Mouse (Mus musculus) embryonic facial prominence, embryonic 15.5 days (tissue): ENCODE data around the gene Nkiras1. TPM values are rescaled to one million over a fixed set of nuclear protein-coding genes. Genes with fewer than 3 reads are reported as not detected.

ENCODE experiments used
- ATAC-seq: fragments of 200-750 bp; cut with Nextera tagmentation; 2 replicates; pipeline ENCODE4 v1.8.0; 2017; ENCODE audit warnings: low read depth, moderate TSS enrichment; ENCODE audit not compliant: insufficient number of reproducible peaks, low FRiP score, low TSS enrichment
- H3K27ac ChIP-seq: fragments of 300-500 bp; sonication (generic); replicated peaks from 2 replicates; pipeline ENCODE4 v1.5.1; 2015; ENCODE audit warnings: mild to moderate bottlenecking, inconsistent platforms
- H3K27me3 ChIP-seq: fragments of 300-500 bp; sonication (generic); 2 replicates; pipeline ENCODE4 v1.6.1; 2015; ENCODE audit warnings: inconsistent platforms
- H3K36me3 ChIP-seq: fragments of 300-500 bp; sonication (generic); 2 replicates; pipeline ENCODE4 v1.6.1; 2015; ENCODE audit warnings: mild to moderate bottlenecking, inconsistent platforms
- H3K4me1 ChIP-seq: fragments of 300-500 bp; sonication (generic); 2 replicates; pipeline ENCODE4 v1.6.1; 2015; ENCODE audit warnings: inconsistent platforms
- H3K4me2 ChIP-seq: fragments of 300-500 bp; sonication (generic); replicated peaks from 2 replicates; pipeline ENCODE4 v1.6.1; 2015; ENCODE audit warnings: mild to moderate bottlenecking, inconsistent platforms
- H3K4me3 ChIP-seq: fragments of 300-500 bp; sonication (generic); replicated peaks from 2 replicates; pipeline ENCODE4 v1.5.1; 2015; ENCODE audit warnings: mild to moderate bottlenecking, inconsistent platforms
- H3K9ac ChIP-seq: fragments of 300-500 bp; sonication (generic); 2 replicates; pipeline ENCODE4 v1.6.1; 2015; ENCODE audit warnings: inconsistent platforms
- H3K9me3 ChIP-seq: fragments of 300-500 bp; sonication (generic); replicated peaks from 2 replicates; pipeline ENCODE4 v1.6.1; 2016; ENCODE audit warnings: inconsistent platforms
- WGBS: fragments of 180-500 bp; shearing (Covaris S2); methylation state at CpG from one replicate; pipeline ENCODE4 v1.1.7; 2015; 5-methylcytosine and 5-hydroxymethylcytosine counted together
- polyA plus RNA-seq: library from polyadenylated mRNA; unstranded; fragments of >200 nt; fragmentation: Nextera tagmentation; extraction: Ambion mirVana; gene quantifications from 2 replicates; pipeline ENCODE4 v1.2.1, GENCODE M21; 2015

Gene Nkiras1
- polyA plus RNA-seq, 1 experiment from 2014 or later: 21.3 TPM

- Histone ChIP-seq H3K4me2 (no peak overlapping the region), H3K9me3 (no peaks in the 10 kb centered on the region), H3K27me3 (no peaks in the 10 kb centered on the region), H3K36me3 (no peaks in the 10 kb centered on the region), H3K9ac (no peak overlapping the region), H3K27ac (no peak overlapping the region), H3K4me1 (no peaks in the 10 kb centered on the region), H3K4me3 (no peak overlapping the region)
- no peak for ATAC-seq
- whole genome bisulfite sequencing: 84% methylated on average over 5 of the region's 5 CpGs
Measured at GRCm38 (mm10) chr14:18304165-18304564, 33.2 kb downstream of the Nkiras1 start.

DNA sequence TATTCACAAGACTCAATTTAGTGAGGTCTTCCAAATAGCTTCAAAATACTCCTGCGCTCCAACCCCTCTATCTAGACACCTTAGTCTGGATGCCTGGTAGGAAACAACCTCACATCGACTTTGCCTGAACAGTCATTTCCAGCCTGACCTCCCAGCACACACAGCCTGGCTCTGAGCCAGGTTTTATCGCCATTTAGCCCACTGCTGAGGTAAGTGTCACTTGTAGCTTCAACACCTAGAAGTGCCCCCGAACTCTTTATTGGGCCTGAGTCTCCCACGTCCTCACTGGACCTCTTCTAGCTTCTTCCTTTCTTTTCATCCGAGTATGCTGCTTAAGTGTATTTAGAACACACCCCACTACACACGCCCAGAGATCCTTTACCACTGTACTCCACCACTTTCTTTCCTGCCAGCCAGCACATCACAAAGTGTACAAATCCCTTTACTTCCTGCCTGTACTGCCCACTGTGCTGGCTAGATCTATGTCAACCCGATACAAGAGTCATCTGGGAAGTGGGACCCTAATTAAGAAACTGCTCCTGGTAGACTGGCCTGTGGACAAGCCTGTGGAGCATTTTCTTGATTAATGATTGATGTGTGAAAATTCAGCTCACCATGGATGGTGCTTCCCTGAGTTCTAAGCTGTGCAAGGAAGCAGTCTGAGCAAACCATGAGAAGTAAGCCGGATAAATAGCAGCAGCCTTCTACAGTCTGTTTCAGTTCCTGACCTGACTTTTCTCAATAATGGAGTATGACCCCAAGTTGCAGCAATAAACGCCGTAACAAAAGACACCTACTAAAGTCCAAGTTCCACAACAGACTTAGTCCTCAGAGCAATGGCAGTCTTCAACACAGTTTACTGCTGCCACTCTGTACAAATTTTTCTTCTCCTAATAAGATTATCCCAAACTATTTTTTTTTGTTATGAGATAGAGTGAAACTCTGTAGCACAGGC is 46.8 kb downstream of the Nkiras1 start:
- Histone ChIP-seq H3K9ac (no peak overlapping the region), H3K27ac (no peak overlapping the region), H3K4me1 (no peaks in the 10 kb centered on the region), H3K27me3 (no peaks in the 10 kb centered on the region), H3K4me2 (no peak overlapping the region), H3K36me3 (no peaks in the 10 kb centered on the region), H3K4me3 (no peak overlapping the region), H3K9me3 (no peaks in the 10 kb centered on the region)
- 76% methylated on average over 11 of the region's 11 CpGs for WGBS
- ATAC-seq: no peak

DNA sequence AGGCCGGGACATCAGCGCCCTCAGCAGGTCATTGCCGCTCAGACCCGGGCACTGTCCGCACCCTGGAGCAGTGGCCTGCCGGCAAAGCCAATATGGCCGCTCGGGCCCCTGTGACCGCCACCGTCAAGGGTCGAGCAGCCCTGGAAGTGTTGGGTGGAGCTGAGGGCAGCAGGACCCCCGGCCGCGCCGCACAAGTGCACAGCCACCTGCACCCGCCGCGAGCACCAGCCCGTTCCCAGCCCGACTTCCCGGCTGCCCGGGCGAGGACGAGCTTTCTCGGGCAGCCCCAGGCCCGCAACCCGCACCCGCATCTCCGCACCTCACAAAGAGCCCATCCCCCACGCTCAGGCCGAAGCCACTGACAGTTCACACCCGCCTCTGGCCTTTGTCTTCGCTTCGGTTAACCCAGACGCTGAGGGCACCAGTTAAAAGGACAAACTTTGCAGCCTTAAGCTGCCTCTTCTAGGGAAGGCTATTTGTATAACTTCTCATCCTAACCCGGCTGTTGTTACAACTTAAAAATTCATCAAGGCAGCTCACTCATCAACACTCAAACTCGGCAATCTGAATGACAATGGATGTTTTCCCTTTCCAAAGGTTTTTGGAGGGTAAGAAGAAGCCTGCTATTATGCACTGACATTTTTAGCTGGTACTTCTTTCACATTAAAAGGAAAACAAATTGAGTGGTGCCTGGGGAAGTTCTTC is 56.2 kb downstream of the Nkiras1 start:
- H3K4me2 ChIP-seq: peak overlapping the region; percentile 77
- H3K9me3 ChIP-seq: no peaks in the 10 kb centered on the region
- no peaks in the 10 kb centered on the region for H3K27me3 ChIP-seq
- no peak overlapping the region for H3K27ac ChIP-seq
- no peak for ATAC-seq
- 5% methylated on average over 35 of the region's 37 CpGs for WGBS
- no peaks in the 10 kb centered on the region for H3K36me3 ChIP-seq
- peak overlapping the region; percentile 41 for H3K4me3 ChIP-seq
- H3K4me1 ChIP-seq: peaks cover 22% of the 10 kb centered on the region
- peak overlapping the region; percentile 15; the same call in 1 of the 2 replicates for H3K9ac ChIP-seq

DNA sequence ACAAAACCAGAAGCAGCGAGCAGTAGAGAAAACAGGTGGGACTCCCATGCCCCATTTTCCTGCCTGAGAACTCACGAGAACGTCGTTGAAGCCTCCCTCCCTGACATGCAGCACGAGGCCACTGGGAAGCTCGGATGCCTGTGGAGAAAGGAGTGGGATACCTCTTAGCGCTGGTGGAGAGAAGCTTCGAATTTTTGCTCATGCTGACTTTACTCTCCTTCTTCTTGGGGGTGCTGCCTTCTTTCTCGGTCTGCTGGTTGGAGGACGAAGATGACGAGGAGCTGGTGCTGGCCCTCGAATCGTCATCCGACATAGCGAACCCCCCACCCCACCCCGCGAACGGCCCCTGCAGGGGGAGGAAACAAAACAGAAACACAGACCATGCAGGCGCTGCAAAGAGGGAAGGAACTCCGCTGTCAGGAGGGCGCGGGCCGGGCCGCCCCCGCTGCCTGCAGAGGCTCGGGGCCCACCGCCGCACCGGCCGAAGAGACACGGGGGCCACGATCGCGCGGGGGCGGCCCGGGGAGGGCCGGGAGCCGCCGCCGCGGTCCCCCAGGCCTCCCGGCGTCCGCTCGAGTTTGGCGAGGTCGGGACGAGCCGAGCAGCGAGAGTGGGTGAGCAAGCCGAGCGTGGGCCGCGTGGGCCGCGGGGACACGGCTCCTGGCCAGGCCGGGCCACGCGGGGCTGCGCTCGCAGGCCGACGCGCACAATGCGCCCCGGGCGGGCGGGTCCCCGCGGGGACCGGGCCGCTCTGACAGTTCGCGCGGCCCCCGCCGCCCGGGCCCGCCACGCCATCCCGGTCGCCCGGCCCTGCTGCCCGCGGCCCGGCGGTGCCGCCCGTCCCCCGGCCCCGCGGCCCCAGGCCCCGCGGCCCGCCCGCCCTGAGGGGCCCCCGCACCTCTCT is 60.1 kb downstream of the Nkiras1 start:
- Histone ChIP-seq H3K36me3 (no peaks in the 10 kb centered on the region), H3K9me3 (no peaks in the 10 kb centered on the region), H3K27ac (peak overlapping the region; percentile 86), H3K9ac (peak overlapping the region; percentile 93), H3K4me3 (peak overlapping the region; percentile 74), H3K4me2 (peak overlapping the region; percentile 76), H3K4me1 (peaks cover 22% of the 10 kb centered on the region), H3K27me3 (no peaks in the 10 kb centered on the region)
- under 1% methylated on average over 72 of the region's 99 CpGs for WGBS
- peak; percentile 78 for ATAC-seq

GRCm38 (mm10) chr14:18331693-18332131 is 60.8 kb downstream of the Nkiras1 start, which contains the start of gene Ube2e1:
Ube2e1 (minus strand) TSS chr14:18331859.
- H3K4me1 ChIP-seq: peaks cover 16% of the 10 kb centered on the region
- H3K4me2 ChIP-seq: peak within 1 kb of the TSS; percentile 76
- no peaks in the 10 kb centered on the region for H3K9me3 ChIP-seq
- ATAC-seq: peak; percentile 90
- no peaks in the 10 kb centered on the region for H3K27me3 ChIP-seq
- peak within 1 kb of the TSS; percentile 93 for H3K9ac ChIP-seq
- H3K27ac ChIP-seq: peak within 1 kb of the TSS; percentile 86
- H3K4me3 ChIP-seq: peak within 1 kb of the TSS; percentile 74
- no peaks in the 10 kb centered on the region for H3K36me3 ChIP-seq
- under 1% methylated on average over 33 of the region's 39 CpGs for WGBS

Other genes starting within 250 kb of the Nkiras1 start
- gene Nr1d2, start 32.0 kb upstream of the Nkiras1 start, polyA plus RNA-seq: 7.0 and 7.1 TPM in 2 replicates
- 390 and 399 TPM in 2 replicates for gene Rpl15, start 255 bp downstream of the Nkiras1 start, polyA plus RNA-seq
- 140 and 148 TPM in 2 replicates for gene Ube2e1, start 60.7 kb downstream of the Nkiras1 start, polyA plus RNA-seq